Mouse (Mus musculus) E14TG2a.4 (cell line): ENCODE measurements around the gene Blvrb.

Experiments used
- CTCF ChIP-seq: conservative IDR thresholded peaks from 2 replicates; pipeline ENCODE4 v1.5.1; 2014; ENCODE audit warnings: low read length
- POU5F1 ChIP-seq: IDR thresholded peaks from 2 replicates; pipeline ENCODE4 v1.6.1; 2014; ENCODE audit warnings: low read length, borderline replicate concordance

DNA sequence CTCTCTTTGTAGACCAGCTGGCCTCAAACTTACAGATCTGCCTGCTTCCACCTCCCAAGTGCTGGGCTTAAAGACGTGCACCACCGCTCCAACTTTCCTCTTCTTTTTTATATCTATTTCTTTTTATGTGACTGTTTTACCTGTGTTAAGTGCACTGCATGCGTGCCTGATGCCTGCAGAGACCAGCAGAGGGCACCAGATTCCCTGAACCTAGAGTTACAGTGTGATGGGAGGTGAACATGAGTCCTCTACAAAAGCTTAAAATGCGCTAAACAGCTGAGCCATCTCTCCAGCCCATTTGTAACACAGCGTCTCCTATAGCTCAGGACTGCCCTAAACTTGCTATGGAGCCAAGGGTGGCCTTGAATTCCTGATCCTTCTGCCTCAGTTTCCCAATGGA lies 10.2 kb upstream of the Blvrb start:
- TF ChIP-seq CTCF (peak; percentile 94), POU5F1 (no peak)
